15 mouse cellular contexts compared by ENCODE assay signal in genomic region chr2:114938416-114939147, GRCm38 (mm10).
DNase-seq lines count a peak whose midpoint lies in the region; ATAC-seq and TF ChIP-seq lines count a peak whose summit lies in the region.
"Had no signal": no experiment of that assay in that cellular context is flagged by ENCODE, and none has a peak within 500 bp of the region (broad histone marks: within the 10 kb centered on the region; RNA-seq: fewer than 3 reads in every experiment).

No protein-coding gene starts in this region.

- H3K36me3 ChIP-seq in midbrain, embryonic 14.5 days (ENCODE audit: control insufficient read depth, insufficient read depth, low read length) = no peaks in the 10 kb centered on the region
- H3K36me3 ChIP-seq in midbrain, embryonic 13.5 days = no peaks in the 10 kb centered on the region
- no peaks in the 10 kb centered on the region for H3K36me3 ChIP-seq in forebrain, postnatal 0 days (ENCODE audit: insufficient read depth)
- H3K36me3 ChIP-seq: embryonic facial prominence, embryonic 12.5 days; hindbrain, embryonic 13.5 days had no signal

- 65% methylated on average over 7 of the region's 7 CpGs for WGBS in midbrain, embryonic 14.5 days
- WGBS in midbrain, embryonic 13.5 days = 76% methylated on average over 7 of the region's 7 CpGs
- WGBS in forebrain, postnatal 0 days = 27% methylated on average over 7 of the region's 7 CpGs

- no peak; the same call in 1 of the 2 replicates for ATAC-seq in frontal cortex, adult (ENCODE audit: low TSS enrichment)
- no peak for ATAC-seq in midbrain, embryonic 14.5 days (ENCODE audit: low FRiP score, low TSS enrichment)
- no peak for ATAC-seq in midbrain, embryonic 13.5 days
- ATAC-seq in forebrain, postnatal 0 days = peak; percentile 97
- ATAC-seq: liver, postnatal 0 days had no signal

- DNase-seq in frontal cortex, postnatal 10 days (ENCODE audit: low spot score in 2 of 2) = peak; percentile 7 to 17
- peak; percentile 8 to 18 for DNase-seq in kidney, postnatal 4 days
- no peak for DNase-seq in kidney, postnatal 36 days
- DNase-seq in midbrain, embryonic 14.5 days = peak; percentile 41
- peak; percentile 73 for DNase-seq in forebrain, postnatal 0 days
- no peak for DNase-seq in spleen, adult 18-20 months
- DNase-seq: cerebellum, adult 11 months; heart, postnatal 10 days; liver, postnatal 0 days; thymus, adult 18-20 months had no signal

- no peak overlapping the region for H3K9ac ChIP-seq in midbrain, embryonic 14.5 days (replicated peaks; ENCODE audit: low read length)
- no peak overlapping the region for H3K9ac ChIP-seq in midbrain, embryonic 13.5 days (replicated peaks)
- H3K9ac ChIP-seq in forebrain, postnatal 0 days = no peak overlapping the region
- H3K9ac ChIP-seq: embryonic facial prominence, embryonic 12.5 days; hindbrain, embryonic 13.5 days; liver, postnatal 0 days had no signal

- TF ChIP-seq CTCF in forebrain, postnatal 0 days (IDR thresholded peaks at IDR 0.05; ENCODE audit: low read depth) = peak; percentile 54

- H3K27ac ChIP-seq in midbrain, embryonic 14.5 days (replicated peaks; ENCODE audit: low read depth, low read length) = no peak overlapping the region
- H3K27ac ChIP-seq in midbrain, embryonic 13.5 days = no peak overlapping the region
- H3K27ac ChIP-seq in forebrain, postnatal 0 days (ENCODE audit: low read depth, low read length) = no peak overlapping the region
- H3K27ac ChIP-seq: embryonic facial prominence, embryonic 12.5 days; hindbrain, embryonic 13.5 days had no signal

- H3K4me3 ChIP-seq in midbrain, embryonic 14.5 days (replicated peaks; ENCODE audit: low read depth, low read length) = no peak overlapping the region
- no peak overlapping the region for H3K4me3 ChIP-seq in midbrain, embryonic 13.5 days (replicated peaks)
- H3K4me3 ChIP-seq in forebrain, postnatal 0 days (ENCODE audit: low read depth, low read length) = no peak overlapping the region
- H3K4me3 ChIP-seq: embryonic facial prominence, embryonic 12.5 days; hindbrain, embryonic 13.5 days; myocyte had no signal

- H3K9me3 ChIP-seq in midbrain, embryonic 14.5 days (ENCODE audit: control insufficient read depth, low read length) = no peaks in the 10 kb centered on the region
- no peaks in the 10 kb centered on the region for H3K9me3 ChIP-seq in midbrain, embryonic 13.5 days
- no peaks in the 10 kb centered on the region for H3K9me3 ChIP-seq in forebrain, postnatal 0 days (ENCODE audit: low read length)
- H3K9me3 ChIP-seq: embryonic facial prominence, embryonic 12.5 days; hindbrain, embryonic 13.5 days had no signal

- no peaks in the 10 kb centered on the region for H3K4me1 ChIP-seq in midbrain, embryonic 14.5 days (ENCODE audit: control insufficient read depth, insufficient read depth, low read length)
- H3K4me1 ChIP-seq in midbrain, embryonic 13.5 days (replicated peaks) = 0 out of 2 replicates have a peak, but pooled peaks cover 2% of the 10 kb centered on the region
- no peaks in the 10 kb centered on the region for H3K4me1 ChIP-seq in forebrain, postnatal 0 days (ENCODE audit: insufficient read depth)
- H3K4me1 ChIP-seq: embryonic facial prominence, embryonic 12.5 days; hindbrain, embryonic 13.5 days had no signal

- H3K4me2 ChIP-seq in midbrain, embryonic 14.5 days (ENCODE audit: low read length) = no peak overlapping the region
- H3K4me2 ChIP-seq in midbrain, embryonic 13.5 days (replicated peaks) = no peak overlapping the region
- H3K4me2 ChIP-seq in forebrain, postnatal 0 days (ENCODE audit: low read depth) = no peak overlapping the region
- H3K4me2 ChIP-seq: embryonic facial prominence, embryonic 12.5 days; hindbrain, embryonic 13.5 days had no signal

- no peaks in the 10 kb centered on the region for H3K27me3 ChIP-seq in midbrain, embryonic 14.5 days (ENCODE audit: control insufficient read depth, insufficient read depth, low read length)
- H3K27me3 ChIP-seq in midbrain, embryonic 13.5 days = no peaks in the 10 kb centered on the region
- H3K27me3 ChIP-seq in forebrain, postnatal 0 days (ENCODE audit: insufficient read depth, low read length) = no peaks in the 10 kb centered on the region
- H3K27me3 ChIP-seq: embryonic facial prominence, embryonic 12.5 days; hindbrain, embryonic 13.5 days had no signal

Comparison
In these comparisons a context has a peak if more than half of its experiments do, and no peak if none do; other contexts are left out.
1. DNase-seq: peak in frontal cortex, postnatal 10 days (2 of 2), kidney, postnatal 4 days (2 of 2), midbrain, embryonic 14.5 days (single experiment) and forebrain, postnatal 0 days (single experiment); none in kidney, postnatal 36 days (0 of 2) and spleen, adult 18-20 months (0 of 2).